Comparison of ENCODE assay signal across 23 mouse cellular contexts in genomic region chr11:85769740-85770139, GRCm38 (mm10).
DNase-seq lines count a peak whose midpoint lies in the region; ATAC-seq and TF ChIP-seq lines count a peak whose summit lies in the region.
"Had no signal": no experiment of that assay in that cellular context is flagged by ENCODE, and none has a peak within 500 bp of the region (broad histone marks: within the 10 kb centered on the region; RNA-seq: fewer than 3 reads in every experiment).

No protein-coding gene starts in this region.

- WGBS in kidney, embryonic 15.5 days = 82% methylated on average over 2 of the region's 2 CpGs
- 80% methylated on average over 2 of the region's 2 CpGs for WGBS in kidney, embryonic 14.5 days
- WGBS in lung, embryonic 15.5 days = 48% methylated on average over 2 of the region's 2 CpGs
- 64% methylated on average over 2 of the region's 2 CpGs for WGBS in liver, embryonic 14.5 days (ENCODE audit: insufficient replicate concordance)
- whole genome bisulfite sequencing in intestine, embryonic 16.5 days = 81% methylated on average over 2 of the region's 2 CpGs

- H3K4me1 ChIP-seq in kidney, embryonic 15.5 days = peaks cover 36% of the 10 kb centered on the region
- H3K4me1 ChIP-seq in kidney, embryonic 14.5 days (ENCODE audit: control insufficient read depth, insufficient read depth, low read length) = peaks cover 11% of the 10 kb centered on the region
- peaks cover 51% of the 10 kb centered on the region for H3K4me1 ChIP-seq in lung, embryonic 15.5 days
- peaks cover 7 to 12% of the 10 kb centered on the region in 2 experiments; a peak in 3 of 4 replicates for H3K4me1 ChIP-seq in liver, embryonic 14.5 days (replicated peaks; ENCODE audit: control insufficient read depth in 2 of 2, insufficient read depth in 2 of 2, low read length in 1 of 2)
- H3K4me1 ChIP-seq in intestine, embryonic 16.5 days (ENCODE audit: control insufficient read depth, insufficient read depth, low read length) = peaks cover 5% of the 10 kb centered on the region; the same call in 1 of the 2 replicates

- TF ChIP-seq EP300 in liver, embryonic 14.5 days (IDR thresholded peaks at IDR 0.05; ENCODE audit: low read depth) = peak; percentile 64

- H3K9ac ChIP-seq in kidney, embryonic 15.5 days = no peak overlapping the region
- no peak overlapping the region for H3K9ac ChIP-seq in kidney, embryonic 14.5 days (ENCODE audit: low read depth, low read length)
- H3K9ac ChIP-seq in lung, embryonic 15.5 days = no peak overlapping the region
- H3K9ac ChIP-seq in liver, embryonic 14.5 days (replicated peaks) = no peak overlapping the region
- H3K9ac ChIP-seq in intestine, embryonic 16.5 days (ENCODE audit: low read depth, low read length) = no peak overlapping the region
- H3K9ac ChIP-seq: embryonic facial prominence, embryonic 12.5 days; forebrain, embryonic 15.5 days; heart, embryonic 15.5 days; hindbrain, embryonic 13.5 days had no signal

- no peak for TF ChIP-seq CTCF in liver, embryonic 14.5 days (IDR thresholded peaks at IDR 0.05; ENCODE audit: low read depth)

- H3K36me3 ChIP-seq in kidney, embryonic 15.5 days = no peaks in the 10 kb centered on the region
- no peaks in the 10 kb centered on the region for H3K36me3 ChIP-seq in kidney, embryonic 14.5 days (ENCODE audit: control insufficient read depth, insufficient read depth, low read length)
- H3K36me3 ChIP-seq in lung, embryonic 15.5 days = no peaks in the 10 kb centered on the region
- no peaks in the 10 kb centered on the region for H3K36me3 ChIP-seq in liver, embryonic 14.5 days (replicated peaks; ENCODE audit: control insufficient read depth, insufficient read depth, low read depth)
- H3K36me3 ChIP-seq in intestine, embryonic 16.5 days (ENCODE audit: control insufficient read depth, insufficient read depth, low read length) = no peaks in the 10 kb centered on the region
- H3K36me3 ChIP-seq: embryonic facial prominence, embryonic 12.5 days; forebrain, embryonic 15.5 days; G1E; heart, embryonic 15.5 days; hindbrain, embryonic 13.5 days had no signal

- 0 out of 2 replicates have a peak overlapping the region, but pooled peaks have one; percentile 33 for H3K27ac ChIP-seq in kidney, embryonic 15.5 days
- no peak overlapping the region for H3K27ac ChIP-seq in kidney, embryonic 14.5 days (ENCODE audit: low read depth, low read length)
- peak overlapping the region; percentile 50; the same call in 1 of the 2 replicates for H3K27ac ChIP-seq in lung, embryonic 15.5 days
- no peak overlapping the region for H3K27ac ChIP-seq in liver, embryonic 14.5 days
- no peak overlapping the region for H3K27ac ChIP-seq in intestine, embryonic 16.5 days (ENCODE audit: low read length)
- H3K27ac ChIP-seq: embryonic facial prominence, embryonic 12.5 days; forebrain, embryonic 15.5 days; heart, embryonic 15.5 days; hindbrain, embryonic 13.5 days had no signal

- H3K9me3 ChIP-seq in kidney, embryonic 15.5 days (replicated peaks) = no peaks in the 10 kb centered on the region
- no peaks in the 10 kb centered on the region for H3K9me3 ChIP-seq in kidney, embryonic 14.5 days (ENCODE audit: control insufficient read depth, low read length)
- no peaks in the 10 kb centered on the region for H3K9me3 ChIP-seq in lung, embryonic 15.5 days
- no peaks in the 10 kb centered on the region for H3K9me3 ChIP-seq in liver, embryonic 14.5 days (ENCODE audit: control insufficient read depth, low read length)
- no peaks in the 10 kb centered on the region for H3K9me3 ChIP-seq in intestine, embryonic 16.5 days (ENCODE audit: control insufficient read depth, low read length)
- H3K9me3 ChIP-seq: embryonic facial prominence, embryonic 12.5 days; forebrain, embryonic 15.5 days; G1E; heart, embryonic 15.5 days; hindbrain, embryonic 13.5 days had no signal

- ATAC-seq in kidney, embryonic 15.5 days (replicated peaks; ENCODE audit: low FRiP score) = no peak
- no peak for ATAC-seq in kidney, embryonic 14.5 days (ENCODE audit: low FRiP score, low TSS enrichment)
- ATAC-seq in lung, embryonic 15.5 days (ENCODE audit: borderline replicate concordance, extremely low read depth, low FRiP score, low TSS enrichment) = no peak
- ATAC-seq in liver, embryonic 14.5 days (ENCODE audit: insufficient read depth) = peak; percentile 70; the same call in 1 of the 2 replicates
- ATAC-seq in intestine, embryonic 16.5 days = no peak
- ATAC-seq: CD4-positive, CD25-positive, alpha-beta regulatory T cell, adult 4 months; forebrain, embryonic 15.5 days had no signal

- DNase-seq in lung, postnatal 14 days = no peak
- DNase-seq in liver, embryonic 14.5 days (ENCODE audit: low read depth in 3 of 3, low spot score in 3 of 3) = no peak
- DNase-seq in cerebellum, postnatal 25 days = no peak
- DNase-seq: adrenal gland, adult 8-10 months; adrenal gland, postnatal 36 days; B cell, adult 2 months; cerebellum, adult 11 months; cerebellum, adult 8-10 months; cerebellum, postnatal 14 days; gastrocnemius, postnatal 10 days; heart, adult 18-20 months; heart, postnatal 14 days had no signal

- H3K4me2 ChIP-seq in kidney, embryonic 15.5 days = no peak overlapping the region
- H3K4me2 ChIP-seq in kidney, embryonic 14.5 days (replicated peaks; ENCODE audit: low read depth, low read length) = no peak overlapping the region
- no peak overlapping the region for H3K4me2 ChIP-seq in lung, embryonic 15.5 days
- no peak overlapping the region for H3K4me2 ChIP-seq in liver, embryonic 14.5 days (ENCODE audit: low read depth)
- H3K4me2 ChIP-seq in intestine, embryonic 16.5 days (ENCODE audit: low read depth, low read length) = no peak overlapping the region
- H3K4me2 ChIP-seq: embryonic facial prominence, embryonic 12.5 days; forebrain, embryonic 15.5 days; heart, embryonic 11.5 days; heart, embryonic 15.5 days; hindbrain, embryonic 13.5 days had no signal

- 0 out of 2 replicates have a peak, but pooled peaks cover 5% of the 10 kb centered on the region for H3K27me3 ChIP-seq in kidney, embryonic 15.5 days
- H3K27me3 ChIP-seq in kidney, embryonic 14.5 days (ENCODE audit: control insufficient read depth, insufficient read depth, low read length) = no peaks in the 10 kb centered on the region
- H3K27me3 ChIP-seq in lung, embryonic 15.5 days = no peaks in the 10 kb centered on the region
- peaks cover 27% of the 10 kb centered on the region for H3K27me3 ChIP-seq in liver, embryonic 14.5 days (ENCODE audit: control insufficient read depth, insufficient read depth, low read length)
- H3K27me3 ChIP-seq in intestine, embryonic 16.5 days (replicated peaks; ENCODE audit: control insufficient read depth, insufficient read depth, low read length) = no peaks in the 10 kb centered on the region
- H3K27me3 ChIP-seq: forebrain, embryonic 15.5 days had no signal

- no peak overlapping the region for H3K4me3 ChIP-seq in kidney, embryonic 15.5 days (replicated peaks)
- no peak overlapping the region for H3K4me3 ChIP-seq in kidney, embryonic 14.5 days (ENCODE audit: low read length)
- no peak overlapping the region for H3K4me3 ChIP-seq in lung, embryonic 15.5 days
- H3K4me3 ChIP-seq in liver, embryonic 14.5 days (ENCODE audit: insufficient read depth in 1 of 2, low read depth in 2 of 2, low read length in 2 of 2) = no peak overlapping the region
- no peak overlapping the region for H3K4me3 ChIP-seq in intestine, embryonic 16.5 days (ENCODE audit: low read length)
- H3K4me3 ChIP-seq: embryonic facial prominence, embryonic 12.5 days; forebrain, embryonic 15.5 days; heart, embryonic 15.5 days; hindbrain, embryonic 13.5 days had no signal

Comparison
In these comparisons a context has a peak if more than half of its experiments do, and no peak if none do; other contexts are left out.
1. H3K27ac ChIP-seq: peak in kidney, embryonic 15.5 days (single experiment) and lung, embryonic 15.5 days (single experiment); none in kidney, embryonic 14.5 days (single experiment), liver, embryonic 14.5 days (single experiment) and intestine, embryonic 16.5 days (single experiment).